Mouse (Mus musculus): Measurements from ENCODE around the gene Cxcr6. TPM values are rescaled to one million over a fixed set of nuclear protein-coding genes. Genes with fewer than 3 reads are reported as not detected.

Cxcr6 gene
- polyA plus RNA-seq (2021; fragmentation: Nextera tagmentation): not detected in 2 replicates
- long read RNA-seq, experiment 1: 0 reads
- long read RNA-seq, experiment 2: 0 reads

GRCm38 (mm10) chr9:123806267-123806666 is at the start of gene Cxcr6:
Gene Cxcr6, plus strand, starts transcription at chr9:123806475.

GRCm38 (mm10) chr9:123851713-123852448 is 45.6 kb downstream of the Cxcr6 start, which contains the start of gene Fyco1:
Gene Fyco1, minus strand, starts transcription at chr9:123851899.

Other genes with a start within 250 kb of the Cxcr6 start
- 0.06 and 0.07 TPM in 2 replicates for gene Slc6a20b, start 173.9 kb upstream of the Cxcr6 start, polyA plus RNA-seq (2021; fragmentation: Nextera tagmentation)
- 0.05 and 0.19 TPM in 2 replicates for gene Ccr9, start 128.0 kb upstream of the Cxcr6 start, polyA plus RNA-seq (2021; fragmentation: Nextera tagmentation)
- gene Slc6a20a, start 127.6 kb upstream of the Cxcr6 start, polyA plus RNA-seq (2021; fragmentation: Nextera tagmentation): 8.5 and 10.5 TPM in 2 replicates
- 44.4 and 44.5 TPM in 2 replicates for gene Lztfl1, start 88.8 kb upstream of the Cxcr6 start, polyA plus RNA-seq (2021; fragmentation: Nextera tagmentation)
- 5.1 and 5.6 TPM in 2 replicates for gene Fyco1, start 45.4 kb downstream of the Cxcr6 start, polyA plus RNA-seq (2021; fragmentation: Nextera tagmentation)
- not detected in 2 replicates for gene Xcr1, start 55.6 kb downstream of the Cxcr6 start, polyA plus RNA-seq (2021; fragmentation: Nextera tagmentation)
- 0.09 and 0.11 TPM in 2 replicates for gene Ccr1, start 162.2 kb downstream of the Cxcr6 start, polyA plus RNA-seq (2021; fragmentation: Nextera tagmentation)
- not detected in 2 replicates for gene Ccr1l1, start 171.9 kb downstream of the Cxcr6 start, polyA plus RNA-seq (2021; fragmentation: Nextera tagmentation)
- not detected in 2 replicates for gene Ccr3, start 215.5 kb downstream of the Cxcr6 start, polyA plus RNA-seq (2021; fragmentation: Nextera tagmentation)

Data from left cerebral cortex, adult 6 months (tissue).